Mouse (Mus musculus): ENCODE measurements around the gene Lrcol1.

GRCm38 (mm10) chr5:110386371-110387330, 42.1 kb downstream of the Lrcol1 start:
- no peak for TF ChIP-seq POLR2A (IDR thresholded peaks at IDR 0.05; ENCODE audit: borderline replicate concordance, control insufficient read depth, low read depth, low read length)
- no peak for TF ChIP-seq CTCF (IDR thresholded peaks at IDR 0.05; ENCODE audit: control insufficient read depth, insufficient read depth, low read length)
